Mouse (Mus musculus): ENCODE measurements around the gene Chrnb2. TPM values are rescaled to one million over a fixed set of nuclear protein-coding genes. Genes with fewer than 3 reads are reported as not detected.

The Chrnb2 gene
- total and polyA plus RNA-seq, 3 experiments = 1.6 to 4.0 TPM; not detected in 1

- DNase-seq (ENCODE audit: low read depth, low spot score) = peak; percentile 99
- no peaks in the 10 kb centered on the region for H3K9me3 ChIP-seq (replicated peaks; ENCODE audit: insufficient read depth, low read length)
- peaks cover 5 to 19% of the 10 kb centered on the region in 2 experiments for H3K4me1 ChIP-seq (ENCODE audit: control insufficient read depth in 1 of 2, insufficient read depth in 2 of 2, low read length in 2 of 2)
- peak overlapping the region; percentile 74 for H3K27ac ChIP-seq (ENCODE audit: control insufficient read depth, low read depth, low read length)
- H3K9ac ChIP-seq (ENCODE audit: control insufficient read depth, low read depth, low read length, poor library complexity, severe bottlenecking) = peak overlapping the region; percentile 79
- H3K79me2 ChIP-seq (ENCODE audit: control insufficient read depth, insufficient read depth, low read length, poor library complexity) = peaks cover 33% of the 10 kb centered on the region
- peak overlapping the region; percentile 81 to 91 for H3K4me3 ChIP-seq (ENCODE audit: control insufficient read depth in 1 of 2, insufficient read depth in 1 of 2, low read depth in 2 of 2, low read length in 2 of 2)
- H3K36me3 ChIP-seq (ENCODE audit: control insufficient read depth in 1 of 2, insufficient read depth in 2 of 2, low read length in 2 of 2) = peaks cover 2 to 16% of the 10 kb centered on the region in 2 experiments
- H3K27me3 ChIP-seq (ENCODE audit: control insufficient read depth in 1 of 2, insufficient read depth in 2 of 2, low read length in 2 of 2) = no peaks in the 10 kb centered on the region
- TF ChIP-seq SMC3 (IDR thresholded peaks at IDR 0.05; ENCODE audit: low read depth, low read length) (peak; percentile 69), TBP (IDR thresholded peaks at IDR 0.05; ENCODE audit: low read depth, low read length) (peak; percentile 59), RAD21 (IDR thresholded peaks at IDR 0.05; ENCODE audit: low read depth, low read length) (peak; percentile 45), E2F4 (IDR thresholded peaks at IDR 0.05; ENCODE audit: borderline replicate concordance, low read depth, low read length) (no peak), MAFK (IDR thresholded peaks at IDR 0.05; ENCODE audit: borderline replicate concordance, low read depth, low read length) (no peak; the same call in 1 of the 2 replicates), TAL1 (IDR thresholded peaks at IDR 0.05; ENCODE audit: low read length) (no peak), ZC3H11A (IDR thresholded peaks at IDR 0.05; ENCODE audit: low read depth, low read length) (no peak), ELF1 (IDR thresholded peaks at IDR 0.05; ENCODE audit: low read depth, low read length) (peak; percentile 43; the same call in 1 of the 2 replicates), POLR2A (IDR thresholded peaks at IDR 0.05; ENCODE audit: control insufficient read depth in 1 of 2, insufficient read depth in 1 of 2, low read depth in 1 of 2, low read length in 2 of 2, poor library complexity in 1 of 2) (peak in 1 of 2 experiments; percentile 79; a peak in 2 of 4 replicates), GABPA (IDR thresholded peaks at IDR 0.05; ENCODE audit: low read depth, low read length) (no peak), POLR2AphosphoS5 (IDR thresholded peaks at IDR 0.05; ENCODE audit: borderline replicate concordance, low read depth, low read length) (no peak), MXI1 (IDR thresholded peaks at IDR 0.05; ENCODE audit: low read depth, low read length) (peak; percentile 47), USF1 (IDR thresholded peaks at IDR 0.05; ENCODE audit: low read depth, low read length) (no peak), RCOR1 (IDR thresholded peaks at IDR 0.05; ENCODE audit: low read depth, low read length) (0 out of 2 replicates have a peak, but pooled peaks have one; percentile 20), MAX (IDR thresholded peaks at IDR 0.05; ENCODE audit: low read length) (peak; percentile 58; the same call in 1 of the 2 replicates), EP300 (IDR thresholded peaks at IDR 0.05; ENCODE audit: low read depth in 1 of 2, low read length in 2 of 2) (peak in 1 of 2 experiments; percentile 24; a peak in 1 of 4 replicates), TCF12 (IDR thresholded peaks at IDR 0.05; ENCODE audit: low read depth, low read length) (peak; percentile 67), BHLHE40 (IDR thresholded peaks at IDR 0.05; ENCODE audit: borderline replicate concordance, low read depth, low read length) (peak; percentile 24; the same call in 1 of the 2 replicates), USF2 (IDR thresholded peaks at IDR 0.05; ENCODE audit: borderline replicate concordance in 1 of 2, insufficient read depth in 1 of 2, low read depth in 1 of 2, low read length in 2 of 2) (no peak), GATA1 (IDR thresholded peaks at IDR 0.05; ENCODE audit: low read depth, low read length) (no peak), UBTF (IDR thresholded peaks at IDR 0.05; ENCODE audit: borderline replicate concordance, insufficient read depth, low read depth, low read length) (0 out of 2 replicates have a peak, but pooled peaks have one; percentile 43), ZNF384 (IDR thresholded peaks at IDR 0.05; ENCODE audit: low read depth, low read length) (no peak), ZKSCAN1 (IDR thresholded peaks at IDR 0.05; ENCODE audit: low read depth, low read length) (no peak), MAZ (IDR thresholded peaks at IDR 0.05; ENCODE audit: low read depth, low read length) (peak; percentile 89), ETS1 (IDR thresholded peaks at IDR 0.05; ENCODE audit: low read depth, low read length) (peak; percentile 41; the same call in 1 of the 2 replicates), CTCF (IDR thresholded peaks at IDR 0.05 in 2 of 3, conservative IDR thresholded peaks at IDR 0.05 in 1 of 3; ENCODE audit: control insufficient read depth in 1 of 3, insufficient read depth in 1 of 3, low read depth in 2 of 3, low read length in 3 of 3, poor library complexity in 1 of 3, severe bottlenecking in 1 of 3) (peak; percentile 25 to 80 (median 62); a peak in 5 of 6 replicates), CHD2 (IDR thresholded peaks at IDR 0.05; ENCODE audit: low read length) (no peak), MEF2A (IDR thresholded peaks at IDR 0.05; ENCODE audit: extremely low read depth, insufficient replicate concordance, low read depth, low read length, poor library complexity, severe bottlenecking) (no peak), KAT2A (conservative IDR thresholded peaks at IDR 0.05; ENCODE audit: low read depth, low read length) (no peak; the same call in 1 of the 2 replicates), SIN3A (IDR thresholded peaks at IDR 0.05; ENCODE audit: low read length) (peak; percentile 73), HCFC1 (IDR thresholded peaks at IDR 0.05; ENCODE audit: low read depth, low read length) (peak; percentile 60), NELFE (IDR thresholded peaks at IDR 0.05; ENCODE audit: low read depth, low read length) (peak; percentile 74), POLR2AphosphoS2 (IDR thresholded peaks at IDR 0.05; ENCODE audit: low read length) (peak; percentile 58; the same call in 1 of the 2 replicates), CHD1 (IDR thresholded peaks at IDR 0.05; ENCODE audit: low read depth, low read length) (no peak)
Observed at GRCm38 (mm10) chr3:89730350-89731331, 33.8 kb downstream of the Chrnb2 start.
